9 mouse cellular contexts compared by ENCODE assay signal in genomic region chr1:186250316-186250715, GRCm38 (mm10).
DNase-seq lines count a peak whose midpoint lies in the region; ATAC-seq and TF ChIP-seq lines count a peak whose summit lies in the region.
"Had no signal": no experiment of that assay in that cellular context is flagged by ENCODE, and none has a peak within 500 bp of the region (broad histone marks: within the 10 kb centered on the region; RNA-seq: fewer than 3 reads in every experiment).

No protein-coding gene starts in this region.

- no peak for ATAC-seq in activated CD4-positive, CD25-positive, alpha-beta regulatory T cell, adult 4 months

- intact Hi-C loops in left cerebral cortex, postnatal 10 days (cut with DNase I): no loop called here
- intact Hi-C loops in left cerebral cortex, adult 2 months (cut with DNase I): loop anchor here (5.0 kb wide), 1 partner anchor 472 kb away; no protein-coding TSS in a partner anchor

- no peak overlapping the region for H3K4me3 ChIP-seq in left cerebral cortex, adult 2 months
- H3K4me3 ChIP-seq: neural tube, embryonic 12.5 days had no signal

- no peak overlapping the region for H3K27ac ChIP-seq in left cerebral cortex, adult 2 months
- H3K27ac ChIP-seq: neural tube, embryonic 12.5 days had no signal

- peak; percentile 78 to 84 for DNase-seq in cerebellum, postnatal 10 days
- no peak for DNase-seq in cerebellum, adult 9-10 months
- DNase-seq in left cerebral cortex, postnatal 10 days (ENCODE audit: extremely low spot score in 1 of 2, low spot score in 2 of 2): peak; percentile 51 to 58
- no peak for DNase-seq in left cerebral cortex, adult 2 months (ENCODE audit: extremely low spot score in 1 of 2, low spot score in 2 of 2)
- DNase-seq in gastrocnemius, postnatal 10 days: peak; percentile 65
- DNase-seq in ovary, postnatal 14 days (ENCODE audit: low spot score): peak; percentile 39
- DNase-seq in kidney, adult 8-10 months: no peak

- TF ChIP-seq CTCF in left cerebral cortex, adult 2 months (IDR thresholded peaks at IDR 0.05): no peak

Comparison
In these comparisons a context has a peak if more than half of its experiments do, and no peak if none do; other contexts are left out.
1. DNase-seq: peak in cerebellum, postnatal 10 days (2 of 2), left cerebral cortex, postnatal 10 days (2 of 2), gastrocnemius, postnatal 10 days (single experiment) and ovary, postnatal 14 days (single experiment); none in cerebellum, adult 9-10 months (single experiment), left cerebral cortex, adult 2 months (0 of 2) and kidney, adult 8-10 months (0 of 2).